Mouse (Mus musculus) cerebellum, adult 2 months (tissue): ENCODE results near the gene Sspo. TPM values are rescaled to one million over a fixed set of nuclear protein-coding genes. Genes with fewer than 3 reads are reported as not detected.

Experiments used
- DNase-seq, 2 experiments: peaks; one replicate each; pipeline ENCODE4 v3.0.0; 2021
- H3K27ac ChIP-seq: fragments of 200-500 bp; 2 replicates; pipeline ENCODE4 v1.5.1; 2012; ENCODE audit warnings: low read length, control low read depth, inconsistent platforms; ENCODE audit not compliant: insufficient read depth
- H3K27me3 ChIP-seq: fragments of 200-500 bp; 2 replicates; pipeline ENCODE4 v1.6.1; 2012; ENCODE audit warnings: inconsistent platforms, mild to moderate bottlenecking, low read length, moderate library complexity; ENCODE audit not compliant: control insufficient read depth, insufficient read depth
- H3K4me1 ChIP-seq: fragments of 200-500 bp; 2 replicates; pipeline ENCODE4 v1.6.1; 2011; ENCODE audit warnings: low read length; ENCODE audit not compliant: control insufficient read depth, insufficient read depth
- H3K4me3 ChIP-seq: fragments of 200-500 bp; replicated peaks from 2 replicates; pipeline ENCODE3; 2011; ENCODE audit warnings: mild to moderate bottlenecking, low read depth, low read length, control low read depth; ENCODE audit not compliant: insufficient read depth
- CTCF ChIP-seq: fragments of 200-500 bp; IDR thresholded peaks from 2 replicates; pipeline ENCODE4 v1.5.1; 2011; ENCODE audit warnings: low read depth, mild to moderate bottlenecking, control low read depth, low read length, moderate library complexity, borderline replicate concordance; ENCODE audit not compliant: insufficient read depth
- POLR2A ChIP-seq: fragments of 200-500 bp; IDR thresholded peaks from 2 replicates; pipeline ENCODE4 v1.6.1; 2011; ENCODE audit warnings: low read length, control low read depth, borderline replicate concordance; ENCODE audit not compliant: insufficient read depth
- WGBS: fragments of 180-500 bp; shearing (Covaris S2); methylation state at CpG from one replicate; pipeline ENCODE4 v1.1.7; 2018; 5-methylcytosine and 5-hydroxymethylcytosine counted together
- polyA plus RNA-seq: library from polyadenylated mRNA; depleted of rRNA; stranded (reverse); fragments of >200 nt; gene quantifications from 2 replicates; pipeline ENCODE4 v1.2.3, GENCODE M21; 2012

Sspo gene
- polyA plus RNA-seq, 1 experiment = 3.7 TPM

DNA sequence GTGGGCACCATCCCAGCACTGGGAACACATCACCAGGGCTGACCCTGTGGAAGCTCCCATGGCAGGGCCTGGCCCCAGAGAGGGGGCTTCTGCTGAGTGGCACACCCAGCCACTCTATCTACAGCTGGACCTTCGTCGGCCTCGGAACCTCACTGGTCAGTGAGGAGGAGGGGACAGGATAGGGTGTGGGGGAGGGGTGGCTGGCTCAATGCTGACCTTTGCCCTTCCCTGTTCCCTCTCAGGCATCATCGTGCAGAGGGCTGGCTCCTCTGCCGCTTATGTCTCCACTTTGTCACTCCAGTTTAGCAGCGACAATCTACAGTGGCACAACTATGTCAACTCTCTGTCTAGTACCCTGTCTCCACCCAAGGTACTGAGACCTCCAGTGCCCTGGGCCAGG, 18.7 kb downstream of the Sspo start:
- TF ChIP-seq POLR2A (no peak), CTCF (no peak)
- DNase-seq = no peak
- no peak overlapping the region for H3K27ac ChIP-seq
- no peak overlapping the region for H3K4me3 ChIP-seq
- WGBS = 64% methylated on average over 6 of the region's 6 CpGs
- H3K27me3 ChIP-seq = no peaks in the 10 kb centered on the region
- H3K4me1 ChIP-seq = peaks cover 18% of the 10 kb centered on the region

DNA sequence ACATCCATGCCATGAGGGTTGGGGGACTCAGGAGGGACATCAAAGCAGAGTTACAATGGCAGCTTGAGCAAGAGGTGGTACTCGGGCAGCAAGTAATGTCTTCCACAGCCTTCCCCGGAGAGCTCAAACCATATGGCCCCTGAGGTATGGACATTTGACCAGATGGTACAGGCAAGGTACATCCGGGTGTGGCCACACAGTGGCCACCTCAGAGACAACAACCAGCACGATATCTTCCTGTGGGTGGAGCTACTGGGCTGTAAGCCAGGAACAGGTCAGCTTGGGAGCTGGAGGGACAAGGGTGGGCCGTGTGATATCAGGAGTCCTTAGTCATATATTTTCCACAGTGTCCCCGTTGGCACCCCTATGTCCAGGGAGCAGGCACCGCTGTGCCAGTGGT, 19.5 kb downstream of the Sspo start:
- no peak overlapping the region for H3K27ac ChIP-seq
- TF ChIP-seq POLR2A = no peak
- TF ChIP-seq CTCF = peak; percentile 24; the same call in 1 of the 2 replicates
- 33% methylated on average over 7 of the region's 7 CpGs for WGBS
- peaks cover 18% of the 10 kb centered on the region for H3K4me1 ChIP-seq
- no peaks in the 10 kb centered on the region for H3K27me3 ChIP-seq
- peak in 1 of 2 experiments; percentile 42 for DNase-seq
- H3K4me3 ChIP-seq = no peak overlapping the region

DNA sequence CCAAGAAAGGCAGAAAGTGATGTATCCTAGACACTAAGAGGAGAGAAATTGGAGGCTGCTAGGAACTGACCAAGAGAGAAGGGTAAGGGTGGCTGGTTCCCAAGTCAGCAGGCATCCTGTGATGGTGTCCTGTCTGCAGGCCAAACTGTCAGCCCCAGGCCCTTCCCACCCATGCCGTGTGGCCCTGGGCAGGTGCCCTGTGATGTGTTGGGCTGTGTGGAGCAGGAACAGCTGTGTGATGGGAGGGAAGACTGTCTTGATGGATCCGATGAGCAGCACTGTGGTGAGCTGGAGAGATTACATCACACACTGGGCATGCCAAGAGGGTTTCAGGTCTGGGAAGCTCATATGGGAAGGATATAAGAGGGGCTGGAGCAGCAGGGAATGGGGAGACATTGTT, 22.7 kb downstream of the Sspo start:
- H3K4me3 ChIP-seq = no peak overlapping the region
- no peak for TF ChIP-seq CTCF
- no peak for TF ChIP-seq POLR2A
- H3K27me3 ChIP-seq = no peaks in the 10 kb centered on the region
- WGBS = 29% methylated on average over 2 of the region's 2 CpGs
- no peak for DNase-seq
- peaks cover 18% of the 10 kb centered on the region for H3K4me1 ChIP-seq
- no peak overlapping the region for H3K27ac ChIP-seq

- TF ChIP-seq CTCF = no peak
- TF ChIP-seq POLR2A = no peak
- Histone ChIP-seq H3K27ac (no peak overlapping the region), H3K27me3 (no peaks in the 10 kb centered on the region), H3K4me1 (no peaks in the 10 kb centered on the region; the same call in 1 of the 2 replicates), H3K4me3 (no peak overlapping the region)
- WGBS = 39% methylated on average over 4 of the region's 4 CpGs
- DNase-seq = peak in 1 of 2 experiments; percentile 26
Observed at GRCm38 (mm10) chr6:48478446-48478845, 30.4 kb downstream of the Sspo start.

DNA sequence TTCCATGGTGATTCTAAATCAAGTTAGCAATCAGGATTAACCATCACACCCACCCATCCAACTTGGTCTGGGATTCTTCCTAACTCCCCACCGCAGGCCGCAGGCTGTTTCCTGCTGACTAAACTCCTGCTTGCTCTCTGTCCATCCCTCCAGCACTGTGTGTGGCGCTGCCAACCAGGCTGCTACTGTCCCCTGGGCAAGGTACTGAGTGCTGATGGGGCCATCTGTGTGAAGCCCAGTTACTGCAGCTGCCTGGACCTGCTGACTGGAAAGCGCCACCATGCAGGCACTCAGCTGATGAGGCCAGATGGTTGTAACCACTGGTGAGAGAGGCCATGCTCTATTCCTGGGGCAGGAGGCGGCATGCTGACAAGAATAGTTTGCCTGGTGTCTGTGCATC, 34.5 kb downstream of the Sspo start:
- Histone ChIP-seq H3K4me1 (no peaks in the 10 kb centered on the region; the same call in 1 of the 2 replicates), H3K27ac (no peak overlapping the region), H3K27me3 (no peaks in the 10 kb centered on the region), H3K4me3 (no peak overlapping the region)
- TF ChIP-seq POLR2A = no peak
- TF ChIP-seq CTCF = no peak
- no peak for DNase-seq
- WGBS = 66% methylated on average over 5 of the region's 5 CpGs

GRCm38 (mm10) chr6:48487747-48488725, 40.0 kb downstream of the Sspo start:
- no peak for TF ChIP-seq POLR2A
- no peak for TF ChIP-seq CTCF
- Histone ChIP-seq H3K4me1 (peaks cover 12% of the 10 kb centered on the region), H3K4me3 (no peak overlapping the region), H3K27ac (no peak overlapping the region), H3K27me3 (no peaks in the 10 kb centered on the region)
- 43% methylated on average over 25 of the region's 25 CpGs for WGBS
- DNase-seq = no peak

DNA sequence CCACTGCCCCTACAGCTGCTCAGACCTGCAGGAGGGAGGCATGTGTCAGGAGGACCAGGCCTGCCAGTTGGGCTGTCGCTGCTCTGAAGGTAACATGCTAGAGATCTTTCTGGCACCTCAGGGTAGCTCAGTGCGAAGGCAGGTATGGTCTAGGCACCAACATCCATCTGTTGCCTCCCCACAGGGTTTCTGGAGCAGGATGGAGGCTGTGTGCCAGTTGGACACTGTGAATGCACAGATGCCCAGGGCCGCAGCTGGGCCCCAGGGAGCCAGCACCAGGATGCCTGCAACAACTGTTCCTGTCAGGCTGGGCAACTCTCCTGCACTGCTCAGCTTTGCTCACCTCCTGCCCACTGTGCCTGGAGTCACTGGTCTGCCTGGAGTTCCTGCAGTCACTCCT, 41.7 kb downstream of the Sspo start:
- 13% methylated on average over 3 of the region's 3 CpGs for WGBS
- peak; percentile 40 to 45 for DNase-seq
- no peak overlapping the region for H3K4me3 ChIP-seq
- no peak for TF ChIP-seq CTCF
- H3K27ac ChIP-seq = peak overlapping the region; percentile 25
- H3K4me1 ChIP-seq = peaks cover 12% of the 10 kb centered on the region
- no peaks in the 10 kb centered on the region for H3K27me3 ChIP-seq

DNA sequence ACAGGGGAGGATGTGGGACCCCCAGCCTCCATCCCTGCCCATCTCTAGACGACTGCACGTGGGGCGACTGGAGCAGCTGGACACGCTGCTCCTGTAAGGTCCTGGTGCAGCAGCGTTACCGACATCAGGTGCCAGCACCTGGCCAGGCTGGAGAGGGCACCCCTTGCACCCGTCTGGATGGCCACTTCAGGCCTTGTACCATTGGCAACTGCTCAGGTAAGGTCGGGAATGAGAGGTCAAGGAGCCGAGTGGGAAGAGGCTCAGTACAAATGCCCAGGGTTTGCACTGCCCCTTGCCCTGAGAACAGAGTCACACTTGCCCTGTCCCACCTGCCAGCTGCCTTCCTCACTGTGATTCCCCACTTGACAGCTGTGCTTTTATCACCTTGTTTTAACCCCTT, 43.3 kb downstream of the Sspo start:
- no peak for DNase-seq
- H3K4me1 ChIP-seq = peaks cover 12% of the 10 kb centered on the region
- H3K27me3 ChIP-seq = no peaks in the 10 kb centered on the region
- no peak for TF ChIP-seq CTCF
- no peak for TF ChIP-seq POLR2A
- WGBS = 85% methylated on average over 9 of the region's 9 CpGs
- no peak overlapping the region for H3K4me3 ChIP-seq
- H3K27ac ChIP-seq = no peak overlapping the region
